Mouse (Mus musculus) midbrain, embryonic 12.5 days (tissue): ENCODE data around the gene Taf6. TPM values are rescaled to one million over a fixed set of nuclear protein-coding genes. Genes with fewer than 3 reads are reported as not detected.

Experiments
- ATAC-seq: fragments of 200-750 bp; cut with Nextera tagmentation; 2 replicates; pipeline ENCODE4 v1.8.0; 2017; ENCODE audit warnings: low read depth, moderate TSS enrichment, moderate library complexity; ENCODE audit not compliant: low FRiP score
- H3K27ac ChIP-seq: fragments of 300-500 bp; sonication (generic); replicated peaks from 2 replicates; pipeline ENCODE4 v1.5.1; 2016; ENCODE audit warnings: mild to moderate bottlenecking
- H3K27me3 ChIP-seq: fragments of 300-500 bp; sonication (generic); 2 replicates; pipeline ENCODE4 v1.6.1; 2016; ENCODE audit warnings: mild to moderate bottlenecking
- H3K36me3 ChIP-seq: fragments of 300-500 bp; sonication (generic); 2 replicates; pipeline ENCODE4 v1.6.1; 2016
- H3K4me1 ChIP-seq: fragments of 300-500 bp; sonication (generic); 2 replicates; pipeline ENCODE4 v1.6.1; 2016
- H3K4me2 ChIP-seq: fragments of 300-500 bp; sonication (generic); replicated peaks from 2 replicates; pipeline ENCODE4 v1.6.1; 2016; ENCODE audit warnings: mild to moderate bottlenecking, moderate library complexity
- H3K4me3 ChIP-seq: fragments of 300-500 bp; sonication (generic); 2 replicates; pipeline ENCODE4 v1.5.1; 2016; ENCODE audit warnings: mild to moderate bottlenecking
- H3K9ac ChIP-seq: fragments of 300-500 bp; sonication (generic); replicated peaks from 2 replicates; pipeline ENCODE4 v1.6.1; 2016; ENCODE audit warnings: mild to moderate bottlenecking, moderate library complexity
- H3K9me3 ChIP-seq: fragments of 300-500 bp; sonication (generic); 2 replicates; pipeline ENCODE4 v1.6.1; 2016; ENCODE audit warnings: mild to moderate bottlenecking
- WGBS: fragments of 180-500 bp; shearing (Covaris S2); methylation state at CpG from one replicate; pipeline ENCODE4 v1.1.7; 2016; 5-methylcytosine and 5-hydroxymethylcytosine counted together
- polyA plus RNA-seq: library from polyadenylated mRNA; unstranded; fragments of >200 nt; fragmentation: Nextera tagmentation; extraction: Ambion mirVana; gene quantifications from 2 replicates; pipeline ENCODE4 v1.2.1, GENCODE M21; 2016

Taf6 gene
- polyA plus RNA-seq, 1 experiment from 2014 or later = 121 TPM

GRCm38 (mm10) chr5:138165594-138165993 lies 21.7 kb downstream of the Taf6 start:
- no peak overlapping the region for H3K4me3 ChIP-seq
- WGBS = 87% methylated on average over 8 of the region's 8 CpGs
- H3K36me3 ChIP-seq = peaks cover 75% of the 10 kb centered on the region

GRCm38 (mm10) chr5:138163610-138164009 lies 23.6 kb downstream of the Taf6 start:
- ATAC-seq = no peak
- Histone ChIP-seq H3K9me3 (no peaks in the 10 kb centered on the region), H3K4me1 (peaks cover 15% of the 10 kb centered on the region), H3K27ac (no peak overlapping the region; the same call in 1 of the 2 replicates), H3K36me3 (peaks cover 63% of the 10 kb centered on the region), H3K4me2 (no peak overlapping the region), H3K4me3 (no peak overlapping the region), H3K9ac (no peak overlapping the region), H3K27me3 (no peaks in the 10 kb centered on the region)
- 62% methylated on average over 10 of the region's 10 CpGs for WGBS

More at GRCm38 (mm10) chr5:138165594-138165993, 21.7 kb downstream of the Taf6 start:
- ATAC-seq = no peak
- Histone ChIP-seq H3K9me3 (no peaks in the 10 kb centered on the region), H3K9ac (no peak overlapping the region), H3K27ac (no peak overlapping the region), H3K4me1 (peaks cover 24% of the 10 kb centered on the region), H3K27me3 (no peaks in the 10 kb centered on the region), H3K4me2 (no peak overlapping the region)

GRCm38 (mm10) chr5:138163046-138163445 lies 24.2 kb downstream of the Taf6 start:
- ATAC-seq = no peak
- Histone ChIP-seq H3K4me2 (no peak overlapping the region), H3K9me3 (no peaks in the 10 kb centered on the region), H3K27ac (no peak overlapping the region), H3K4me3 (no peak overlapping the region), H3K27me3 (no peaks in the 10 kb centered on the region), H3K36me3 (peaks cover 57% of the 10 kb centered on the region), H3K9ac (no peak overlapping the region), H3K4me1 (peaks cover 15% of the 10 kb centered on the region)
- WGBS = 88% methylated on average over 6 of the region's 6 CpGs

GRCm38 (mm10) chr5:138160842-138161665 lies 26.2 kb downstream of the Taf6 start, which contains the start of gene Cops6:
Cops6 (plus strand) TSS chr5:138161071.
- Histone ChIP-seq H3K4me1 (peaks cover 12% of the 10 kb centered on the region), H3K9me3 (no peaks in the 10 kb centered on the region), H3K4me2 (peak within 1 kb of the TSS; percentile 56), H3K9ac (peak within 1 kb of the TSS; percentile 65), H3K36me3 (peaks cover 37% of the 10 kb centered on the region), H3K4me3 (peak within 1 kb of the TSS; percentile 69), H3K27ac (peak within 1 kb of the TSS; percentile 57), H3K27me3 (no peaks in the 10 kb centered on the region)
- WGBS = under 1% methylated on average over 42 of the region's 42 CpGs
- ATAC-seq = peak; percentile 95

- H3K9me3 ChIP-seq = no peaks in the 10 kb centered on the region
- peak; percentile 12 for ATAC-seq
- peaks cover 30% of the 10 kb centered on the region for H3K36me3 ChIP-seq
- peak overlapping the region; percentile 69 for H3K4me3 ChIP-seq
- peak overlapping the region; percentile 32; the same call in 1 of the 2 replicates for H3K9ac ChIP-seq
- H3K27ac ChIP-seq = peak overlapping the region; percentile 57; the same call in 1 of the 2 replicates
- H3K4me2 ChIP-seq = peak overlapping the region; percentile 56
- H3K27me3 ChIP-seq = no peaks in the 10 kb centered on the region
- 69% methylated on average over 7 of the region's 7 CpGs for WGBS
- peaks cover 12% of the 10 kb centered on the region for H3K4me1 ChIP-seq
Measured at GRCm38 (mm10) chr5:138160224-138160762, 27.0 kb downstream of the Taf6 start.

GRCm38 (mm10) chr5:138155443-138155976 lies 31.7 kb downstream of the Taf6 start, which contains the start of gene Zfp113:
Zfp113 (minus strand) TSS chr5:138155744.
- peak within 1 kb of the TSS; percentile 69 for H3K4me3 ChIP-seq
- H3K27me3 ChIP-seq = no peaks in the 10 kb centered on the region
- peak; percentile 96 for ATAC-seq
- H3K9ac ChIP-seq = peak within 1 kb of the TSS; percentile 81
- peaks cover 22% of the 10 kb centered on the region for H3K36me3 ChIP-seq
- H3K27ac ChIP-seq = peak within 1 kb of the TSS; percentile 94
- no peaks in the 10 kb centered on the region for H3K9me3 ChIP-seq
- WGBS = 0% methylated on average over 31 of the region's 31 CpGs
- H3K4me2 ChIP-seq = peak within 1 kb of the TSS; percentile 71
- H3K4me1 ChIP-seq = peaks cover 9% of the 10 kb centered on the region

- Histone ChIP-seq H3K4me1 (peaks cover 9% of the 10 kb centered on the region), H3K36me3 (peaks cover 28% of the 10 kb centered on the region), H3K4me2 (peak overlapping the region; percentile 71), H3K27me3 (no peaks in the 10 kb centered on the region), H3K9me3 (no peaks in the 10 kb centered on the region), H3K27ac (no peak overlapping the region), H3K9ac (peak overlapping the region; percentile 81), H3K4me3 (peak overlapping the region; percentile 69)
- ATAC-seq = no peak
- WGBS = 91% methylated on average over 3 of the region's 3 CpGs
Measured at GRCm38 (mm10) chr5:138154390-138154789, 32.9 kb downstream of the Taf6 start.

- WGBS = 82% methylated on average over 4 of the region's 4 CpGs
Measured at GRCm38 (mm10) chr5:138138585-138138984, 48.7 kb downstream of the Taf6 start.

GRCm38 (mm10) chr5:138137935-138138549 lies 49.2 kb downstream of the Taf6 start:
- Histone ChIP-seq H3K4me2 (no peak overlapping the region), H3K36me3 (peaks cover 41% of the 10 kb centered on the region), H3K4me1 (no peaks in the 10 kb centered on the region), H3K9ac (no peak overlapping the region), H3K9me3 (no peaks in the 10 kb centered on the region), H3K4me3 (no peak overlapping the region), H3K27me3 (no peaks in the 10 kb centered on the region), H3K27ac (no peak overlapping the region)
- 65% methylated on average over 8 of the region's 8 CpGs for WGBS
- ATAC-seq = 0 out of 2 replicates have a peak, but pooled peaks have one; percentile 30

More at GRCm38 (mm10) chr5:138138585-138138984, 48.7 kb downstream of the Taf6 start:
- no peaks in the 10 kb centered on the region for H3K9me3 ChIP-seq
- no peak for ATAC-seq
- H3K27ac ChIP-seq = no peak overlapping the region
- no peaks in the 10 kb centered on the region for H3K4me1 ChIP-seq
- H3K9ac ChIP-seq = no peak overlapping the region
- no peaks in the 10 kb centered on the region for H3K27me3 ChIP-seq
- H3K4me2 ChIP-seq = no peak overlapping the region
- H3K36me3 ChIP-seq = peaks cover 41% of the 10 kb centered on the region
- H3K4me3 ChIP-seq = no peak overlapping the region

- no peaks in the 10 kb centered on the region for H3K9me3 ChIP-seq
- peaks cover 46% of the 10 kb centered on the region for H3K36me3 ChIP-seq
- H3K4me2 ChIP-seq = no peak overlapping the region
- no peaks in the 10 kb centered on the region for H3K27me3 ChIP-seq
- no peaks in the 10 kb centered on the region for H3K4me1 ChIP-seq
- 92% methylated on average over 4 of the region's 4 CpGs for WGBS
- ATAC-seq = no peak
- H3K4me3 ChIP-seq = no peak overlapping the region
- H3K9ac ChIP-seq = no peak overlapping the region
- no peak overlapping the region for H3K27ac ChIP-seq
Measured at GRCm38 (mm10) chr5:138137257-138137656, 50.0 kb downstream of the Taf6 start.

- H3K36me3 ChIP-seq = peaks cover 83% of the 10 kb centered on the region
- ATAC-seq = no peak
Measured at GRCm38 (mm10) chr5:138132425-138133064, 54.7 kb downstream of the Taf6 start.

More at GRCm38 (mm10) chr5:138132425-138133064, 54.7 kb downstream of the Taf6 start:
- H3K4me1 ChIP-seq = no peaks in the 10 kb centered on the region
- no peak overlapping the region for H3K27ac ChIP-seq
- H3K9me3 ChIP-seq = no peaks in the 10 kb centered on the region
- no peak overlapping the region for H3K9ac ChIP-seq
- H3K27me3 ChIP-seq = no peaks in the 10 kb centered on the region
- H3K4me3 ChIP-seq = no peak overlapping the region
- H3K4me2 ChIP-seq = no peak overlapping the region
- WGBS = 94% methylated on average over 5 of the region's 5 CpGs
